Mouse (Mus musculus): ENCODE results near the gene Smarca2.

Gene Smarca2

DNA sequence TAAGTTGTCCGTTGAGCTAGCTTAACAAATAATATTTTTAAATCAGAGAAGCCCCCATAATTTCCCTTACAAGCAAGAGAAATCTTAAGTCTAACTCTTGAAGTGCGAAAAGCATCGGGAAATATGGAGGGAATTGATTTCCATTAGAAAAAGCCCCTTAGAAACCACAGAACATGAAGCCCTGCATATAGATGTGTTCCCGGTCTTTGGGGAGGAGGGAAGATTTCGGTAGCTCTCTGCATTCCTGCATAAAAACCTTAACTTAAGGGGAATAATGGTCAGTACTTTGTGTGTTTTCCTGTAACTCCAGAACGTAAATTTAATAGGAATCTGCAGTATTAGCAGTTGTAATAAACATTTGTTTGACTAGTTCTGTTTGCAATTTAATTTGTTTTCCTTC lies 143.8 kb downstream of the Smarca2 start:
- WGBS = 3% methylated on average over 6 of the region's 6 CpGs

DNA sequence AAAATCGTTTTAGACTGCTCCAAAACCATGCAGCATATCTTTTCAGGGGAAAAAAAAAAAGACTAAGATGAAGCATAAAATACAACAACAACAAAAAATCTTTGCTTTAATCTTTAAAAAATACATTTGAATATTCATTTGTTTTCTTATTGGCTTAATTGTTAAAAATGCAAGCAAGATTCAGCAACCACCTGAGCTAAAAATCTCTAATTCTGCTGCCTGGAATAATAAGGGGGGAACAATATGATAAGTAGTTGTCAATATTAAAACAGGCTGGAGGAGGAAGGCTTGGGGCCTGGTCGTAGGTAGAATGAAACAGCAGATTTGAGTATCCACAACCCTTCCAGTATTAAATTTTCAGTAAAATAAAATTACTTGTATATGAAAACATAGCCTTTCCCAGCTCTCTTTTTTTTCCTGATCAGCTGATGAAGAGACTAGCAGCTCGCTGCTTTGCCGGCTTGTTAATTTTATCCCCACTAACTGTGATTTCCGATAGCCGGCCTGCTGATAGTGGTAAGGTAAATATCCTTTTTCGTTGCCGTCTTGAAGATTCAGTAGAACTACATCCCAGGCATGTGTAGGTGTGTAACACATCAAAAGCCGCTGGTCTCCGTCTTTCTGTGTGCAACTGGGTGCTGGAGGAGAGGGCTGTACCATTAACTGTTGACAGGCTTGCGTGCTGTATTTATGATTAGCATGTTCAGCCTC lies 144.7 kb downstream of the Smarca2 start:
- 23% methylated on average over 11 of the region's 11 CpGs for WGBS

DNA sequence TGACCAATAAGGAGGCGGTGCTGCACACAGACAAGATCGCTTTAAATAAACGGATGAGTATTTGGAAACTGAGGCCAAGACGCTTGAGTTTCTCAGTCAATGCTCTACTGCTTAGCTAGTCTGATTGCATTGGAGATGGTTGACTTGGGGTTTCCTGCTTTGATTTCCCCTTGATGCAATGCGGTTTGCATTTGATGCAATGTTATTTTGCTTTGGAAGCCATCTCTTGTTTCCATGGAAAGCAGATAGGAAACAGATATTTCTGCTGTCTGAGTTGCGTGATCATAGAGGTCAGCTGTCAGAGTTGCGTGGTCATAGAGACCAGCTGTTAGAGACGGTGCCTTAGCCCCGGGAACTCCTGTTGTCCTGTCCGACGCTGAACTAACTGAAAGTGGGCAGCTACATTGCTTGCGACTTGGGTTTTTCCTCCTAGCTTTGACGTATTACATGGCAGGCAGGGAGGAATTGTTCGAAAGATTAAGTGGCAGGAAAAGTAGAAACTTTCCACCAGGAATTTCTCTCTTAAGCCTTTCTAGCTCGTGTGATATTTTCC lies 147.8 kb downstream of the Smarca2 start:
- 72% methylated on average over 15 of the region's 15 CpGs for WGBS

DNA sequence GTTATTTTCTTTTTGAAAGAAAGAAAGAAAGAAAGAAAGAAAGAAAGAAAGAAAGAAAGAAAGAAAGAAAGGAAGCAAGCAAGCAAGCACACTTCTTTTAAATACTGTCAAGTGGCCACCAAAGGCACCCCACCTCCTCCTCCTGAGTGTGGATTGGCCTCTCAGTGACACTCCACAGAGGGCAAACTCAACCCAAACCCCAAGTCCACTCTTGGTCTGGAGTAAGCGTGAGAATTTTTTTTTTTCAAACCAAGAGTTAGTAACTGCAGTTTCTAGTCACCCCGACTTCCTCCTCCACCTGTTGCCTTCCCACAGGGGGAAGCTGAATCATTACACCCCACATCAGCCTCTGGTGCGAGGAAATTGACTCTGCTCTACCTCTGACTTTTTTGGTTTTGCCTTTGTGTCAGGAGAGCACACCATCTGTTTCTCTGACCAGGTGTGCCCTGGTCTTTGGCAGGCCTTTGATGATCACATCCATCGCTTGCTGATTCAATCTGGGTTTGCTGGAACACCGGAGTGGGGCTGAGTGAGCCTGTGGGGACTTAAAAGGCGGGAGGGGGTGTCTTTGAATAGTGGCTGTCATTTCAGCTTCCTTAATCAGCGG lies 148.5 kb downstream of the Smarca2 start:
- 68% methylated on average over 7 of the region's 7 CpGs for WGBS

DNA sequence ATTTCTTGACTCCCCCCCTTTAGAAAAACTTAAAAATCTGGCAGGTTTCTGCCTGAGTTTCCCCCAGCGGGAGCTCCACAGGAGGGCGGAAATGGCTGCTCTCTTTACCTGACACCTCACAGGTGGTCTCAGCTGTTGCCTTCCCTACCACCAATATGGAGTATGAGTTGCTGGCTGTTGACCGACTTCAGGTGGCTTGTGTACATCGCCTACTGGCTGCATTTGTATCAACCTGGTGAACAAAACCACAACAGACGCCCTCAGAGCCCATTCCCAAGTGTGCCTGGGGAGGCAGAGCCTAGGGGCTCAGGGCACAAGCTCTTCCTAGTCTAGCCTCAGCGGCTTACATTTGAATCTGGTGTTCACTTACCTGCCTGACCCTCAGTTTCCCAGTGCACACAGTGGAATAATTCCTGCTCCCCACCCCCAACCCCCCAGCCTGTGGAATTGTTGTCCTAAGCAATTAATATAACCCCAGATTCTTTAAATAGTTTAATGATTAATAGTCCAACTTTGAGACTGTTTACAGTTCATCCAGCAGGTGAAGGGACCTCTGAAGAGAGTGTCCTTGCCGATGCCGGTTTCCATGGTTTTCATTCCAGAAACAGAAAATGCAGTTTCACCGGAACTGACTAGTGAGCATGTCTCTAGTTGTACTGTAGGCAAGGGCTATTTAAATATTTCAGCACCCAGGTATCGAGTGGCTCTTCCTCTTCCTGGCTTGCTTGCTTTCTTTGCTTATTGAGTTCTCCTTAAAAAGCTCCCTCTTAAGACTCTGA lies 149.4 kb downstream of the Smarca2 start:
- 61% methylated on average over 10 of the region's 10 CpGs for WGBS

DNA sequence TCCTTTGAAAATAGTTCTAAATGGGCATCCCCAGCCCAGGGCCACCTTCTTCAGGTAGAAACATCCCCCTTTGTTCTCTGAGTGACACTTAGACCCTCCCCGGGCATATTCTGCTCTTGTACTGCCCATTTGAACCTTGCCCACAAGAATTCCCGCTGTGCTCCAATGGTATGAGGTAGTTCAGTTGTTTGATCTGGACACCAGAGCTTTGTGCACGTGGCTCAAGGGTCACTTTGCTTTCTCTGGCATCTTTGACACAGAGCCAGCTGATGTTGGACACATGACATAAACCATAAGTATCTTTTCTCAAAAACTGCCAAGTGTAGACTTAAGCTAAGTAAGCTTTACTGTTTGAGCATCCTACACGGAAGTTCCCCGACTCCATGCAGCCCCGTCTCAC lies 151.1 kb downstream of the Smarca2 start:
- WGBS = 82% methylated on average over 6 of the region's 6 CpGs

DNA sequence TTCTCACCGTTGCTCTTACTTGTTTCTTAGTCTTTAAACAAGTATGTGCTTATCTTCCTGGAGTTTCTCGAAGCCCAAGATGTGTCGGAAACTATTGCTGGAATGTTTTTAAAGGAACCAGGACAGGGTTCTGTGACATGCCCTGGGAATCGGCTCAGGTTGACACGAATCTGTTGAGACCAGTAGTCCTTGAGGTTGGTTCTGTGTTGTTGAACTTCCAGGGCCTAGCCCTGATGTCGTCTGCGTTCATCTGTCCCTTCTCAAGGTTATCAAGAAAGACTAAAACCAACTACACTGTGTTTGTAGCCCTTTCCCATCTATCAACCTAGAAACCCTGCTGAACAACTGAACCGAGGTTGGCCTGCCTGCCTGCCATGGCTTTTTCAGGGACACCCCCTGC lies 151.5 kb downstream of the Smarca2 start:
- WGBS = 78% methylated on average over 8 of the region's 8 CpGs

DNA sequence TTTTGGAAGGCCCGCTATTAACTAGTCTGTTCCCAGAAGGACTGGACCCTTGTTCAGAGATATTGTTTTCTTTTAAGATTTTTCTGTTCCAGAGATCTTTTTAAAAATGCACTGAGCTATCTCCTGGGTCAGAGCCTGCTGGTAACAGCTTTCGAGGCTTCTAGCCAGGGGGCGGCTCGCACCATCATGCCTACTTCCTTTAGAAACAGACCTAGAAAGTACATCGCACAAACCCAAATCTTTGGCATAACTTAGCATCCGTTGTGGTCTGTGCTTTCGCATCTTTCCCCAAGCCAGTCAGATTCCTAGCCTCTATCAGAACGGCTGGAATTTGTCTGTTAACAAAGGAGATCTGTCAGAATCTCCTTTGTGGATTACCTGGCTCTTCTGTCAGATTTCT lies 153.3 kb downstream of the Smarca2 start:
- WGBS = 36% methylated on average over 8 of the region's 8 CpGs

DNA sequence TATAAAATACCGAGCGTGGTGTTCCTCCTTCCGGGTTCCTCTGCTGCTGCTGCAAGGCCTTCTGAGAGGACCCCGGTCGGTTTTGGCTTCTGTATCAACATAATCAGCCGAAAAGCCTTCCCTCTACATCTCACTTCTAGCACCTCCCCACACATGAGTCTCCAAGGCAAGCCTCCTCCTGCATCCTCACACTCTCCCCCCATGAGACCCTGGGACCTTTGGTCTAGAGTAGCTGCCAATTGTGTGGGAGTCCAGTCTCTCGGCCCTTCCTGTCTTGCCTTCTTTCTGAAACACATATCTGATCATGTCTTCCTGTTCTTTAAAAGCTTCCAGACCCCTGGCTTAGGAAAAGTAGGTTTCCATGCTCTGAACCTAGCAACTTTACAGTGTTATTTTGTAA lies 153.8 kb downstream of the Smarca2 start:
- 45% methylated on average over 7 of the region's 7 CpGs for WGBS

DNA sequence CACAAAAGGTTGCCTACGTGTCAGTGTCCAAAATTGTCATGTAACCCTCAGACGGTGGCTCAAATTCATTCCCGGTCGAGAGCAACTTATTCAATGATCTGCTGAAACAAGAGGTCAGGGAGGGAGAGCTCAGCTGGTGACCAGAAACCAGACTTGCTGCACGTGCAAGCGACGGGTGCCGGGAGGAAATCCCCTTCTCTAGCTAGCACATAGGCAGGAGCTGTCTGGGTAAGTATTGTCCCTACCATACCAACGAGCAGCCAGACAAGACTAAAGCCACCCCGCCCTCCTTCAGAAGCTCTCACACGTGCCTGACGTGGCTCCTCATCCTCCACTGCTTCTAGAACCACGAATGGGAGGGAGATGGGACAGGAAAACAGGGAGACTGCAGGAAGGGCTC lies 154.4 kb downstream of the Smarca2 start:
- 81% methylated on average over 13 of the region's 13 CpGs for WGBS

DNA sequence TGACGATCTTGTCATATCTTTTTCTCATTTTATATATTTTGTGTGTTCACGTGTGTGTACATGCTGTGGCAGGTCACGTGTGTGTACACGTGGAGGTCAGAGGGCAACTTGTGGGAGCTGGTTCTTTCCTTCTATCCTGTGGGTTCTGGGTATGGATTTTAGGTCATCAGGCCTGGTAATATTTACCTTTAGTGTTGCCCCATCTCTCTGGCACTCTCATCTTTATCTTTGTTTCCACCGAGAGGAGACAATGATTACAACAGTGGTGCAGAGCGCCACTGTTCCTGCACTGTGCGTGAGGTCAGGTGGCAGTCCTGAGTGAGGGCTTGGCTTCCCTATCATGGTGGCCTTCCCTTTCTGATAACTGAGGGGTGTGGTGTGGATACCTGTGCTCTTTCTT lies 160.6 kb downstream of the Smarca2 start:
- WGBS = 93% methylated on average over 7 of the region's 7 CpGs

DNA sequence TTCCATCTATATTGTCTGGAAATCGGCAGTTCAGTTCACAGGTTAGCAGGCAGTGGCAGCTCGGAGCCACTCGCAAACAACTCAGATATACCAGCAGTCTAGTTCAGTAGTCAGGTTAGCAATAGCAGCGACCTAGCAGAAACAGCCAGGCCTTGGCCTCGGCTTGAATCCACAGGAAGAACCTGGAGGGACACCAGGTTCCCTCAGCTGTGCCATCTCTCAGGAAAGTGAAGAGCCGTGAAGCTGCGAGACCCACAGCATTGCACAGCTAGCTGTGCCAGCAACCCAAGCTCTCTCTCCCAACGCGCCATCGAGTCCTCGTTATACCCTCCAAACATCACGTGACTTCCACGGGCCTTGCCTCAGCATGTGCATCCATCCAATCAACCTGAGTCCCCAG lies 162.6 kb downstream of the Smarca2 start:
- 83% methylated on average over 13 of the region's 13 CpGs for WGBS

DNA sequence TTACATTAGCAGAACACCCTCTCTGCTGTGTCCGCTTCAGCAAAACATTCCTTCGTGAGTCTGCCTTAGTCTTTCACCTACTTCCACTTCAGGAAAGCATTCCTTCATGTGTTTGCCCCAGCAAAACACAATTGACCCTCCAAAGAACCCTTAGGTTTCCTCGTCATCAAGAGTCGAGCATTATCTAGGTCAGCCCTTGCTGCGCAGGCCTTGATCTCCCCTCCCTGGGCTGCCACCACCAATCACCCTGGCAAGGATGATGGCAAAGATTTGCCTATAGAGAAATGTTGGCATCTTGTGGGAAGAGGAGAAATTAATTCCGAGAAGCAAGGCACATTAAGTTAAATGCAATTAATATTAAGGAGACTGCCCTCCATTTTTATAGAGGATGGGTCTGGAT lies 163.1 kb downstream of the Smarca2 start:
- 92% methylated on average over 6 of the region's 6 CpGs for WGBS

DNA sequence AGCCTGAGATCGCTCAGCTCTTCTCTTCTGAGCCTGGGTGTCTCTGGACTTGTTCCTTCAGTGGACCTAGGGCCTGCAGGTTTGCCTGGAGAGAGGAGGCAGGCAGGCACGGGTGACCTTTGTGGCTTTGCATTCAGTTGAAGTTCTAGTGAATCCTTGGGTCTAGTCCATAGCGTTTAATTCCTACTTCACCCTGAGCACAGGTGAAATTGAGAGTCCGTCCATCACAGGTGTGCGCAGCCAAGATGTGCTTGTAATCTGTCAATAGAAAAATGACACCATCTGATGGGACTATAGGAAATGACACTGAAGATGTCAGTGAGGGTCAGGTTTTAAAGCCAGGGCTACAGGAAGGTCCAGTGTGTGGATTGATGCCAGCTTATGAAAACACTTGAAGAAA lies 164.0 kb downstream of the Smarca2 start:
- WGBS = 95% methylated on average over 5 of the region's 5 CpGs

DNA sequence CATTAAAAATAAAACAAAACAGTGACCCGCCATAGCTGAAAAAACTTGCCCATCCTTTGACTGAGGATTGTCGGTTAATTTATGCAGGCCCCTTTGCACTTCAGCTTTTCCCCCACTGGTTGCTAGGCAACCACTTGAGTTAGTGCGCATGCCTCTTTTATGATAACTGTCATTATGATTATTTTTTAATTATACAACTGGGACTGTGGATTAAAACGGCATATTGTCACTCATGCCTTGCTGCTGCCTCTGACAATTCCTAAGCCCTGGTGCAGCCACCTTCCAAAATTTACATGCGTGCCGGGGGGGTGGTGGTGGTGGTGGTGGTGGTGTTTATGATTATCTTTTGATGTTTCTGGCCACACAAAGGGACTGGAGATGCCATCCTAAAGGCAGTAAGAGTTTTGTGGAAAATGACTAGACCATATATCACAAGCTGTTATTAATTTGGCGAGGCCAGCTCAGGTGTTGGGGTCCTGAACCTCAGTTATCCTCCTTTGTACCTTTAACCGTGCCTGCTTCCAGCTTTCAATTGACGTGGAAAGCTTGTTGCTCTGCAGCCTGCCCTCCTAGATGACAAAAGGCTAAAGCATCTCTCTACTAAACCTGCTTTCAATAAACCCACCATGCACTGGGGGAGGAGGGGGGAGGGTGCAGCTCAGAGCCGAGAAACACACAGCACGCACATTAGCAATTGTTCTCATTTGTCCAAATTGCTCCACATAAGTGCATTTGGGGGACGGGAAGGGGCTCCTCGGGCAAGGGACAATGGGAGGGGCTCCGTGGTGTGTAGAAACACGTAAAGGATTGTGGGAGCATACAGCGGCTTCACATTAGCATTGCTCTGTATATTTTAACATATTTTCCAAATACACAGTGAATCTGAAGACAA lies 165.0 kb downstream of the Smarca2 start:
- 28% methylated on average over 16 of the region's 16 CpGs for WGBS

DNA sequence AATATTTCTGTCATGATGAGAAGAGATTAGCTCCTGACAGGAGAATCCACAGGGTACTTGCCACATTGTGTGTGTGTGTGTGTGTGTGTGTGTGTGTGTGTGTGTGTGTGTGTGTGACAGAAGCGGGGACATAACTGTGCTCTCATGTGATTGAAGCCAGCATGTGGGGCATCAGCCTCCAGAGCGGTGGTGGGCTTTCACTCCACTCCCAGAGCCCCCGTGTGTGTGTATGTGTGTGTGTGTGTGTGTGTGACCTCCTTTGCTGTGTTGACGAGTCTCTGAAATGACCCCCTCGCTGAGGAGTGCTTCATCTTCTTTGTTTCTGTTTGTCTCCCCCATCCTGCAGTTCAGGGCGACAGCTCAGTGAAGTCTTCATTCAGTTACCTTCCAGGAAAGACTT lies 165.7 kb downstream of the Smarca2 start:
- 41% methylated on average over 6 of the region's 6 CpGs for WGBS

DNA sequence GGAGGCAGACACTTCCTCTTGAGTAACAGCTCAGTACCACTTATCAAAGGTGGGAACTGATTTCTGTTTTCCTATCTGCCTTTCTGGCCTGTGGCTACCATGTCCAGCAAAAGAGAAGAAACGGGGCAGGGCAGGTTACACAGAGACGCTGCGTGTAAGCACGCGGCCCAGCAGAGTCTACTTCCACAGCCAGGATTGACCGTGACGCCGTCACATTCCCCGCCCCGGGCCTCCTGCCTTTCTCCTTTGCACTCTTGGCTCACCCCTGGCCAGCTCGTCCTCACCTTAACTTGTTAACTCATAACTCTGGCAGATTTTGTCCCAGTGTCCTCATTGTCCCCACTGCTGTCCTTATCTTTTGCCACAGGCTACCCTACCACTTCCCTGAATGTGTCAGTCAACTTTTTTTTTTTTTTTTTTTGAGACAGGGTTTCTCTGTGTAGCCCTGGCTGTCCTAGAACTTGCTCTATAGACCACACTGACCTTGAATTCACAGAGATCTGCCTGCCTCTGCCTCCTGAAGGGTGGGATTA lies 167.3 kb downstream of the Smarca2 start:
- 97% methylated on average over 11 of the region's 11 CpGs for WGBS

DNA sequence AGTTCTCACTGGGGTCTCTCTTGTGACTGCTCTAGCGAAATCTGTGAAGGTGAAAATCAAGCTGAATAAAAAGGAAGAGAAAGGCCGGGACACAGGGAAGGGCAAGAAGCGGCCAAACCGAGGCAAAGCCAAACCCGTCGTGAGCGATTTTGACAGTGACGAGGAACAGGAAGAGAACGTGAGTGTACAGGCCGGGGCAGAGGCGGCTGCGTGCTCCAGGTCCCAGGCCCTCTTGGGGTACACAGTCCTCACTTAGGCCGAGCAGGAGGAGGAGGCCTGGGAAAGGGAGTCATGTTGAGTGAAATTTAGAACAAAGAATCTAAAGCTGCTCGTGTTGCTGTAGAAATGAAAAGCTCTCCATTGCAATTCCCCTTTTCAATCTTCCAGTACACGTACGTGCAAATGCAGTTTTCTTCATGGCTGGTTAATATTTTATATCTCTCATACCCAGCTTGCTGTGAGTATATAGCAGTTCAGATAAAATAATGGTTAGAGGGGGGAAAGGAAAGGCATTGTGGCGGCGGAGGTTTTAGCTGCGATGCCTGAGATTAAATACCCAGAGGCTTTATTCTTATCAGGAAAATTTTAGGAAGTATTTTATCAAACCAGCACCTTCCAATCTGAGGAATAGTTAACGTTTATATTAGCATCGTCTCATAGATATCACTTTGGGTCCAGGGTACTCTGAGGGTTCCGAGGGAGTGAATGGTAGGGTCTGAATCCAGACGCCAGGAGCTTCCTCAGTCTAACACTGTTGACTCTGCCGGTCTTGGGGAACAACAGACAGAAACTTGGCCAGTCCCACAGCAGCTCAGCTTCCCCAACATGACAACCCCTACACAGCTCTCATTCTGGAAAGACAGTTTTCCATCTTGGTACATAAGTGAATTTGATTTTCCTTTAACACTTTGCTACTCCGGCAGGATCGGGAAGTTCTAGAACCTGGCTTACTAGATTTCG lies 171.5 kb downstream of the Smarca2 start:
- WGBS = 93% methylated on average over 27 of the region's 27 CpGs

DNA sequence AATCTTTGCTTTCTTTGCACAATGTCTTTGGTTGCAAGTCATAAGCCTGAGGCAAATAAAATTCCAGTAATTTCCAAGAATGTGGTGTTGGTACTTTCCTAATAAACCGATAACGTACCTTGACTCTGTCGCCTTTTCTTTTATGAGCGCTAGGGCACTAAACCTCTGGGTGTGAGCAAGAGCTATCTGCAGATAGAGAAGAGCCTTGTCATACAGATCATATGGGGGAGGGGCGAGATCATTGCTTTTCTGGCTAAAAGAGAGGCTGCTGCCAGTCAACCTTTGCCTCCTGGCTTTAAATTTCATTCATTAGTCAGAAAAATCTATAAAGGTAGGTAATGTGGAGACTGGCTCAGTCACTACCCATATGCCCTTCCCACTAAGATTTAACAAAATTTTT lies 173.3 kb downstream of the Smarca2 start:
- WGBS = 96% methylated on average over 5 of the region's 5 CpGs

DNA sequence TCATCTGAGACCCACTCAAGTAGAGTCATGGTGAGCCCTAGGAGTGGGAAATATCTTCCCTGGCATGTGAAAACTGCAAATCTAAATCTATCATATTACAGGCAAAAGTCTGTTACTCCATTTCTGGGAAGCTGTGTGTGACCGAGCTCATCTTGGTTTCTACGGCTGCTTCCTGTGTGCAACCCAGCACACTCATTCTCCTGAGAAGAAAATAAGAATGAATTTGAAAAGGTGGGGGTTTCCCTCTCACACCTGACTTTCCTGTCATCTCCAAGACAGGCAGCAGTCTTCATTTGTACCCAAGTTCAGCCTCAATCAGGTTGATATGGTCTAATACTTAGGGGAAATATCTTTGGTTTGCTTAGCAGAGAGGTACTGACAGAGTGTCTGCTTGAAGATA lies 176.4 kb downstream of the Smarca2 start:
- 72% methylated on average over 2 of the region's 2 CpGs for WGBS
